Comparison of ENCODE assay signal across 11 mouse cellular contexts in the genomic region with DNA sequence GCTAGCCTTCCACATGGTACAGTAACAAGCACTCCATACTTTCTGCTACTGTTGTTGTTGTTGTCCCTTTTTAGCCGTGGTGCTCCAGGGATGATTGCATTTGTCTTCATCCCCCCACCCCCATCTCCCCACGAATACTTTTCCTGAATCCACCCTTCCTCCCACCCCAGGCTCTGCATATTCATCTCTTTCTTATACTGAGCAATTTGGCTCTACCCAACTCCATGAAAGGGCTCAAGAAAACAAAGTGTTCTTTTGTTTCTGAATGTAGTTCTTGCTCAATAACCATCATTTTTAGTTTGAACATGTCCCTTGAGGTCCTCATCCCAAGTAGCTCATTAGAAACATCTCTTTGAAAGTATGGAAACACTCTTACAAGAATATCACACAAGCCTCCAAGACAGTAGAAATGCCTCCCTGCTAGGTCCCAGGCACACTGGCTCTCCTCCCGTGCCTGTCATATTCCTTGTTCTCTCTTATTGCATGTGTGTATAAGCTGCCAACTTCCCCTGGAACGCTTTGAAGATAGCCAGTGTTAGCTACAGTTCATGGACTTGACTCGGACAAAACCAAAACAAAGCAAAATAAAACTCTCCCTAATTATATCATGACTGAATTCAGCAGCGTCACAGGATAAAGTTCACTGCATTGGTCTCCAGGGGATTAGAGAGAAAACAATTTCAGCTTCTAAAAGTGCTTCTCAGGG. TPM values are rescaled to one million over a fixed set of nuclear protein-coding genes. Genes with fewer than 3 reads are reported as not detected.
A peak's percentile ranks its signal among the peaks of the same experiment; 100 is the strongest.
DNase-seq lines count a peak whose midpoint lies in the region; TF ChIP-seq lines count a peak whose summit lies in the region.
"Had no signal": no experiment of that assay in that cellular context is flagged by ENCODE, and none has a peak within 500 bp of the region (broad histone marks: within the 10 kb centered on the region; RNA-seq: fewer than 3 reads in every experiment).

No protein-coding gene starts in this region.

- peaks cover 14% of the 10 kb centered on the region for H3K4me1 ChIP-seq in kidney, adult 2 months (ENCODE audit: control insufficient read depth, insufficient read depth, low read length)
- H3K4me1 ChIP-seq: embryonic facial prominence, embryonic 12.5 days had no signal

- H3K27ac ChIP-seq in kidney, adult 2 months (ENCODE audit: insufficient read depth, low read depth, low read length), result peak overlapping the region; percentile 63
- H3K27ac ChIP-seq: embryonic facial prominence, embryonic 12.5 days; heart, embryonic 13.5 days had no signal

- peak; percentile 40 for DNase-seq in kidney, adult 2 months
- no peak for DNase-seq in kidney, adult 8-10 months
- peak; percentile 20 for DNase-seq in fibroblast of lung, adult 2 months (ENCODE audit: low read depth)
- DNase-seq in gastrocnemius, postnatal 36 days, result peak; percentile 16 to 23
- peak; percentile 51 for DNase-seq in lung, postnatal 14 days
- DNase-seq in right cerebral cortex, postnatal 25 days, result no peak
- no peak for DNase-seq in retina, postnatal 1 day
- DNase-seq: cerebellum, adult 11 months had no signal

- no peaks in the 10 kb centered on the region for H3K36me3 ChIP-seq in kidney, adult 2 months (ENCODE audit: control insufficient read depth, insufficient read depth, low read length)
- H3K36me3 ChIP-seq: embryonic facial prominence, embryonic 12.5 days; heart, embryonic 13.5 days had no signal

- no peak overlapping the region for H3K4me3 ChIP-seq in kidney, adult 2 months (ENCODE audit: insufficient read depth, low read depth, low read length)
- H3K4me3 ChIP-seq: embryonic facial prominence, embryonic 12.5 days; heart, embryonic 13.5 days; myocyte had no signal

- intact Hi-C loops in gastrocnemius, postnatal 36 days (cut with DNase I), result no loop called here

- no peak for TF ChIP-seq POLR2A in kidney, adult 2 months (IDR thresholded peaks at IDR 0.05; ENCODE audit: low read depth, low read length)

- 25% methylated on average over 6 of the region's 6 CpGs for WGBS in kidney, adult 2 months

- TF ChIP-seq CTCF in kidney, adult 2 months (conservative IDR thresholded peaks at IDR 0.05; ENCODE audit: insufficient read depth, insufficient read length, low read depth, low read length), result no peak

- no peaks in the 10 kb centered on the region for H3K27me3 ChIP-seq in kidney, adult 2 months (replicated peaks; ENCODE audit: control insufficient read depth, insufficient read depth, low read length)
- H3K27me3 ChIP-seq: embryonic facial prominence, embryonic 12.5 days; heart, embryonic 13.5 days had no signal

RNA-seq across cellular contexts. Expression of gene Pkn2, which starts 59.7 kb away (rescaled TPM):
- polyA plus RNA-seq in kidney, adult 2 months (2012; rRNA removed), result 12.7 and 13.6 TPM in 2 replicates
- 10 to 100 TPM; 42.7 to 44.5 TPM for total RNA-seq in gastrocnemius, postnatal 36 days (2021)

Comparison
In these comparisons a context has a peak if more than half of its experiments do, and no peak if none do; other contexts are left out.
1. DNase-seq: peak in kidney, adult 2 months (single experiment), fibroblast of lung, adult 2 months (single experiment), gastrocnemius, postnatal 36 days (2 of 2) and lung, postnatal 14 days (single experiment); none in kidney, adult 8-10 months (0 of 2), right cerebral cortex, postnatal 25 days (single experiment) and retina, postnatal 1 day (single experiment).